Mouse (Mus musculus) liver, adult (tissue): ENCODE measurements around the gene Ryr3.

Experiments used
- GATA4 ChIP-seq: IDR thresholded peaks from 2 replicates; pipeline ENCODE4 v1.6.1; 2014; ENCODE audit warnings: mild to moderate bottlenecking, low read length; ENCODE audit not compliant: insufficient replicate concordance

Gene Ryr3

DNA sequence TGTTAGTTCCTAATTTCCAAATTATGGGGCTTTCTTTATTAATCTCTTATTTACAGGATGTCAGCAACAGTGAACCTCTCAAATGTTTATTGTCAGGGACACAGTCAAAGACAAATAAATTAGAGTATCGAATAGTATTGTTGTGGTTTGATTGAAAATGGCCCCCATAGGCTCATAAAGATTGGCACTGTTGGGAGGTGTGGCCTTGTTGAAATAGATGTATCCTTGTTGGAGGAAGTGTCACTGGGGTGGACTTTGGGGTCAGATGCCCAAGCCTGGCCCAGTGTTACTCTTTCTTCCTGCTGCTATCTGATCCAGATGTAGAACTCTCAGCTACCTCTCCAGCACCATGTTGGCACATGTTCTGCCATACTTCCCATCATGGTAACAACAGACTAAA is 495.7 kb downstream of the Ryr3 start:
- no peak for TF ChIP-seq GATA4

DNA sequence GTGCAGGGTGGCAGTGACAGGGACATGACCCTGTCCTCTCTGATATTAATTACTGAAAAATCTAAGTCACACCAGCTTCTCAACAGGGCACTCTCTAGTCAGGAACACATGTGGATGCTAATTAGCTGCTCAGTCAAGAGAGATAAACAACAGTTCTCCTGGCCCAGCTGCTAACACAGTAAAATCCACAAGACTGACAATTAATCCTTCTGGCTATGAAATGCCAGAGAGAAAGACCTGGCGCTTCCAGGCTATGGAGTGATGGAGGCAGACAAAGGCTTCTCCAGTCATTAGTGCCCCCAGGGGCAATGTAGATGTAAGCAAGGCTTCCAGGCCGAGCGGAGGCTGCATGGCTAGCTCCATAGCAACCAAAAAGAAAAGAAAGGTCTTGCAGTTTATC is 496.2 kb downstream of the Ryr3 start:
- TF ChIP-seq GATA4: no peak

DNA sequence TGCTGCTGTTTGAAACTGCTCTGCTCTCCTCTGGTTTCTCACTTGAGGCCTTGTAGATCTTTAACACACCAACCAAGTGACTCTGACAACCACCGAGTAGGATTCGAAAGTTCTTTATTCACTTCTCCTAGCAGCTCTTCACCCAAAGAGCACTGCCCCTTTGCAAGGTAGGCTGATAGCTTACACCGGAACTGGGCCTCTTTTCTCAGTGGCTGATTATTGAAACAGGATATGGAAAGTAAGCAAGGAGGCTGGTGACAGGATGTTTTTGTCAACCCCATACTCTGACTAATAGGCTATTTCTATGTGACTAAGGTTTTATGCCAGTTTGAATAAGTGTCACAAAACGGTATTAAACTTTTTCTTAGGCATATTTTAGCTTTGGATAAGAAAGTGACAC is 502.2 kb downstream of the Ryr3 start:
- TF ChIP-seq GATA4: no peak

DNA sequence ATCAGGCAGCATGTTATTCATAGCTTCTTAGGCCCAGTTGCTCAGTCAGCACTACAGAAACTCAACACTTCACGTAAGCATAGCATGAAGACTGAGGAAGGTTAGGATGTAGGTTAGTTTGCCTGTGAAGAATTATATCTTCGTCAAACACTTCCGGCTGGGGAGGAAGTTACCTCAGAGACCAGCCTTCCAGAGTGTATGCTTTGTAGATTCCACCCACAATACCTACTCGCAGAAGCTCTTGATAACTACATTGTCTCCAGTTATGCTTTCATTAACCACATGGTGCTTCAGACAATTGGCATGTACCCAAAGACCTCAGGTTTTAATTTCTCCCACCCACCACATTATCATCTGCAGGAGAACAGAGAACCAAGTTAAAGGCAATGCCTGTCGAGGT is 535.1 kb downstream of the Ryr3 start:
- no peak for TF ChIP-seq GATA4

DNA sequence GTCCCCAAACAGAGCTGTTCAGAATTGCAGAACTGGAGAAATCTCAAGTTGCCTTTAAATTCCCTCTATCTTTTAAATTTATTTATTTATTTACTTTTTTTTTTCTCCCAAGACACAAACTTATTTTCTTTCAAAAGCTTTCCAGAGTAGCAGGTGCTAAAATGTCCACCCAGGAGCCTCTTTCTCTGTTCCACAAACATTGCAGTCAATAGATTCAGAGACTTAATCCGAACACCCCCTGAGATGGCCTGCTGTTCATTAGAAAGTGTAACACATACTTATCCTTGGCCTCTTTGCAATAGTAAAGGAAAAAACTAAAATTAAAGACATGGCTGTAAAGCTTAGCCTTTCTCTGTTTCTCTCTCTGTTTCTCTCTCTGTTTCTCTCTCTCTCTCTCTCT is 539.6 kb downstream of the Ryr3 start:
- no peak for TF ChIP-seq GATA4

DNA sequence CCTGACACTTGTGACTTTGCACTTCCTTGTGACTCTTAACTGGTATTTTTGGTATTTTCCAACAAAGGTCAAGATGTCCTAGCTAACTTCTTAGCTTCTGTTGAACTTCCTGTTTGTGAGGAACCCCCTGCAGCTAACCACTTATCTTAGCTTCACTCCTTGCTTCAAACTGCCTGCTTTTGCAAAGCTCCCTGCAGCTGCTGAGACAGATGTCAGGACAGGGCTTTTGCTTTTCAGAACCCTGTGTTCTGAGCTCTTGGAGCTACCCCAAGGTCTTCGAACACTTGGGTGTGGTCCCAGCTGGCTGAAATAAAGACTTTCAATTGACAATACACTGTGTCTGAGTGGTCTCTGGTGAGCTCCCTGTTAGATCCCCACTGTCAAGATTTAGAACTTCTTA is 540.2 kb downstream of the Ryr3 start:
- TF ChIP-seq GATA4: no peak

DNA sequence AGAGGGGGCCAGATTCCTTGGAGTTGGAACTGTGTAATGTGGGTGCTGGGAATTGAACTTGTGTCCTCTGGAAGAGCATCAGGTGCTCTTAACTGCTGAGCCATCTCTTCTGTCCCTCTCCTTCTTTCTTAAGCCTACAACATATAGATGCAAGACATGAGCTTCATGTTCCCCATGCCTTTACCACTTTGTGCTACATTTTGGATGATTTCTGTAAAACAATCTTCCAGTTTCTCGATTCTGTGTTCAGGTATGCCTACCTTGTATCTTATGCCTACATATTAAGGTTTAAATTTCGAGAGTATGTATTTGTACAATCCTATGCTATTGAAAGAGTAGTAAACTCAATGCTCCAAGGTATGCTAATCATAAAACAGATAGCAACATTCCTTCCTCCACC is 540.7 kb downstream of the Ryr3 start:
- TF ChIP-seq GATA4: no peak

DNA sequence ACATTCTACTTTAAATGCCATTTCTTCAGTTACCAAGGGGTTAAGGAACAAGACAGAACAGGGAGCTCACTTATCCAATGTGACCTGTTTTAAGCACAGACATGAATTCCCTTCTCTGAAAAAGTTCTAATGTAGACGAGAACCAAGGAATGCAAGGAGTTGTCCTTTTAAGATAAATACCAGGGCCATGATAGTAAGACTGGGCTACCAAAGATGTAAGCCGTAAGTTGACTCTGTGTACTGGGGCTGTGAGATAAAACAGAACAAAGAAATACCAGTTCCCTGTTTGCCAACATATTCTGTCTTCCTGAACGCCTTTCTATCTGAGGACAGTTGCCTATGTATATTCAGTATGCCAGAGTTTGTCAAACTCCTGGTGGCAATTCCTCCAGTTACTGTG is 547.4 kb downstream of the Ryr3 start:
- no peak for TF ChIP-seq GATA4

DNA sequence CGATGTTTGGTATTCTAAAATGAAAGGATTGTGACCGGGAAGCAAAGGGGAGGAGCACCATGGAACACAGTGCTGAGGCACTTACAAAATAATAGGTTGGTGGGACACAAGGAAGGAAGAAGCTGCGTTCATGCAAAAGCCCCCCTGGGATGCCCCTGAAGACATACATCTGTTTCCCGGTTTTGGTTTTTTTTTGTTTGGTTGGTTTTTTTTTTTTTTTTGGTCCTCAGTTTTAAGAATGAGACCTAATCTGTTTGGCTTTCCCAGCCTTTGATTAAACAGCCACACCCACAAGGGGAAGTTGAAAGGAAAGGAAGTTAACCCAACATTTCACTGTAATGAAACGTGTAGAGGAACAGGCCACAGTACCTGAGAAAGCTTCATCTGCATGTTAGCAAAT is 560.8 kb downstream of the Ryr3 start:
- TF ChIP-seq GATA4: no peak

DNA sequence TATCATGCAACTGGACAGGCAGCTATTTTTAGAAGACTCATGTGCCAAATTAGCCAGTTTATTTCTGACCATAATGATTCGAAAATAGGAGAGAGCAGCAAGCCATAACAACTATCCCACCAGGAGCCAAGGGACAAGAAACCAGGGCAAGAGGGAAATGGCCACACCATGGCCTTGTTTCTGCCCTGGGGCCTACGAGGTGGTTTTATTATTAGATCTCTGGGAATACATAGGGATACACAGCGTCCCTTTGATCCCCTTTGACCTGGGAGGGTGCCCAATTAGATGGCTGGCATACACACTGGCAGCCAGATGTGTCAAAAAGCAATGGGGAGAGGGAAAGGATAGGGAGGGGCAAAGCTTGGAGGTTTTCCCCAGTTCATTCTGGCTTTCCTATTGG is 563.1 kb downstream of the Ryr3 start:
- no peak for TF ChIP-seq GATA4

DNA sequence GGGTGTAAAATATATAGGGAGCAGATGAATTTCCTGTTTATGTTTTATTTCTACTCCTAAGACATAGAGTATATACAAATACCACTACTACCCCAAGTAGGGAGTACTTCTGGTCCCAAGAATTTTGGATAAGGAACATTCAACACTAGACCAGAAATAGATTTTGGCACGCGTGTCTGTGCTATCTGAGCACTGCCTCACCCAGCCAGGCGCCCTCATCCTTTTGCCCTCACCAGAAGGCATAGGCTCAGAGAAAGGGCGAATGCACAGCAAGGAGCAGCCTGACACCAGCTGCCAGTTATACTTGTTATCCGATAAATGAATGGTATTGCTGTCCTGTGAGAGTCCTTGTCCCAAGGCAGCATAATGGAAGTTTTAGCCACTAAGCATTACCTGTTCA is 579.7 kb downstream of the Ryr3 start:
- no peak for TF ChIP-seq GATA4

DNA sequence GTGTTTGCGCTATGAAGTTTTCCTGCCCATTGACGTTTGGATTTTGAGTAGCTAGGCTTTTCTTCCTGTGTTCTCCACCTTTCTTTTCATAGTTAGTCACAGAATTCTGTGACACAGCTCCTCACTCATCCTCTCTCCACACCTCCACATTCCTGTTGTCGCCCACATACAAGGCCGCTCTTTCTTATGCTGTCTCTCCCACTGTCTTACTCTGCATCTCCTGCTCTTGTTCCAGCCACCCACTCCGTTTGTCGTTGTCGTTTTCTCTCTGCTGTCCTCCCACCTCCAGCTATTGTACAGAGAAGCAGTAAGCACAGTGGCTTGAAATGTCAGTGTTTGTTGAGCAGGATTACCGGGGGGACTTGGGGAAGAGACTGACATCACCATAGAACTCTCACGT is 584.4 kb downstream of the Ryr3 start:
- TF ChIP-seq GATA4: no peak

DNA sequence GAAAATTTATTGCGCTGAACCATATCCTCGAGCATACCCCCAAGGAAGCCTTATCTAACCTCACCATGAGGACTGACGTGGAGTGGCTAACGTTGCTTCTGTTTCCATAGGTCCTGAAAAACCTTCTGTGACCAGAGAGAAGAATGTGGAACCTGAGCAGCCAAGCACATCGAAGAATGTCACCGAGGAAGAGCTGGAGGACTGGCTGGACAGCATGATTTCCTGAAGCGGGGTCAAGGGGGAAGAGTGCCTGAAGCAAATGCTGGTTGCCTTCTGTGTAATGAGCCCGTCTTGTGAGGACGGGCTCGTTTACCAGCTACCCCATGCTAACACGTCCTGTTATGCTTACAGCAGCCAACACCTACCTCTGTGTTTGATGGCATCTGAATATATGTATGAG is 586.2 kb downstream of the Ryr3 start:
- no peak for TF ChIP-seq GATA4

DNA sequence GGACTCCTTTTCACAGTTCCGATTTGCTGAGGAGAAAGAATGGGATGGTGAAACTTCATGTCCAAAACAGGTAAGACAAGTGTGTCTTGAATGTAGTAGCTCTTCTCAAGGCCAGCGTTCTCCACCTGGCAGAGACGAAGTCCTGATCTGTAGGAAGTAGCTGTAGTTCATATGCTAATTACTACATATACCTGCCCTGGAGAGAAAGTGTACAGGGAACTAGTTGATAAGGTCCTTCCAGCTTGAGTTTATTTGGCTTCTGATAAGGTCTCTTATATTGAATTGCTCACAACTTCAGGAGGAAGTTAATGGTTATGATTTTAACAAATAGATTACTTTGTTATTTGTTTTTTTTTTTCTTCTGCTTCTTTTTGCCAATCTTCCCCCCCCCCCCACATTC is 591.7 kb downstream of the Ryr3 start:
- no peak for TF ChIP-seq GATA4

DNA sequence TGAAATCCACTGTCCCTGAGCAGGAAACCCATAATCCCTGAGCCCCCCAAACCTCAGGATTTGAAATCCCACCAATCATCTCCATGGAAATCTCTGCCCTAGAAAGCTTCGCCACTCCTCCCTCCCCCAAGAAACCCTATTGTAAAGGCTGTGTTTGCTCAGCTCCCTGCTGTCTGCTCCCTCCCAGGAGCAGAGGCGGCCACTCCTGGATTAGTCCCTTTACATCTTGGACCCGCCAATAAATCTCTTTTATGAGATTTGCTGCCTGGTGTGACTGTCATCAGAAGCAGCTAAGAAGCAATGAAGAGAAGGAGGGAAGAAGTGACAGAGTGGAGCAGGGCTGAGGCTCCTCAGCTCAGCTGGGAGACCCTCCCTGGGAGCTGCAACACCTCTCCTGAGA is 599.7 kb downstream of the Ryr3 start:
- TF ChIP-seq GATA4: no peak

DNA sequence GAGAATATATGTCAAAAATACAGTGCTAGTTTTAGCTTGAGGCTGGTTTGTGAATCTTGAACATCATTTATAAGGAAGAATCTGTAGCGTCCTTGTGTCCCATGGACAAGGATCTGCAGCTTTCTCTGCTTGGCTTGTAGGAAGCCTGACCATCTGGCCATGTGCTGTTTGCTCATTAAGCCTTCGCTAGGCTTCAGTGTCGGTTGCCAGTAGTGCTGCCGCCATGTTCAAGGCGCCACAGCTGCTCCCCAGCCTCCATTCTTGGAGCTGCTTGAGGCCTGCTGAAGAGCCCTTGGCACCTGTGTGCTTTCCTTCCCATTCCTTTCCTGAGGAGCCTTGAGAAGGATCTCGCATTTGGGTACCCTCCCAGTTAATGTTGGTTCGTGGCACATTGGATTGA is 602.5 kb downstream of the Ryr3 start:
- no peak for TF ChIP-seq GATA4

DNA sequence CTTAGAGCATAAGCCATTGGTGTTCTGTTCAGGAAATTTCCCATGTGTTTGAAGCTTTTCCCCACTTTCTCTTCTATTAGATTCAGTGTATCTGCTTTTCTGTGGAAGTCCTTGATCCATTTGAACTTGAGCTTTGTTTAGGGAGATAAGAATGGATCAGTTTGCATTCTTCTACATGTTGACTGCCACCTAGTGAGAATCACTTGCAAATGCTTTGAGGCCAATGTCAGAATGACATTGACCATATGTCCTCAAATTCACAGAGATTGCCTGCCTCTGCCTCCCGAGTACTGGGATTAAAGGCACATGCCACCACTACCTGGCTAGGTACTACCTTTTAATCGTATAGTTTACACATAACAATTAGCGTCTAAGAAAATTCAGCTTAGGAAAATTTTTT is 604.3 kb downstream of the Ryr3 start:
- peak; percentile 11; the same call in 1 of the 2 replicates for TF ChIP-seq GATA4

DNA sequence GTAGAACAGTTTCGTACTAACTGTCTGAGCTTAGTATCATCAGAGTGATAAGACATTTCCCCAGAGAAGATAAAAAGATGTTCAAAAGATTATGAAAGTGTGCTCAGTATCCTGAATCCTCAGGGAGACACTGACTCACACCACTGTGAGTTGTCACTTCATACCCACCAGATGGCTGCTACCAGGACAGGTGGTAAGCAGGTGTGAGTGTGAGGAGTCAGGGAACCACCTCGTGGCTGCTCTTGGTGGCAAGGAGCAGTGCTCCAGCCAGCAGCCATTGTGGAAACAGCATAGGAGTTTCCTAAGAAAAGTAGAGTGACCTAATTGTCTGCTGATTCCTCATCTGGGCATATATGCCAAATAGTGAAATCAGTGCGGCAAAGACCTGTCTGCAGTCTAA is 610.4 kb downstream of the Ryr3 start:
- no peak for TF ChIP-seq GATA4
